Mouse (Mus musculus) intestine, embryonic 16.5 days (tissue): Measurements from ENCODE around the gene Tspan4. TPM values are rescaled to one million over a fixed set of nuclear protein-coding genes. Genes with fewer than 3 reads are reported as not detected.

Source experiments
- ATAC-seq: fragments of 200-750 bp; cut with Nextera tagmentation; 2 replicates; pipeline ENCODE4 v1.8.0; 2017; ENCODE audit warnings: moderate TSS enrichment, moderate library complexity
- H3K27ac ChIP-seq: fragments of 300-500 bp; sonication (generic); 2 replicates; pipeline ENCODE4 v1.5.1; 2014; ENCODE audit warnings: mild to moderate bottlenecking, low read length
- H3K27me3 ChIP-seq: fragments of 300-500 bp; sonication (generic); replicated peaks from 2 replicates; pipeline ENCODE4 v1.6.1; 2014; ENCODE audit warnings: low read length, control low read depth, mixed read lengths; ENCODE audit not compliant: control insufficient read depth, insufficient read depth
- H3K36me3 ChIP-seq: fragments of 300-500 bp; sonication (generic); 2 replicates; pipeline ENCODE4 v1.6.1; 2014; ENCODE audit warnings: low read length, control low read depth; ENCODE audit not compliant: control insufficient read depth, insufficient read depth
- H3K4me1 ChIP-seq: fragments of 300-500 bp; sonication (generic); 2 replicates; pipeline ENCODE4 v1.6.1; 2014; ENCODE audit warnings: low read length, control low read depth, mixed read lengths; ENCODE audit not compliant: control insufficient read depth, insufficient read depth
- H3K4me2 ChIP-seq: fragments of 300-500 bp; sonication (generic); 2 replicates; pipeline ENCODE4 v1.6.1; 2014; ENCODE audit warnings: low read depth, low read length, control low read depth
- H3K4me3 ChIP-seq: fragments of 300-500 bp; sonication (generic); 2 replicates; pipeline ENCODE4 v1.5.1; 2014; ENCODE audit warnings: mild to moderate bottlenecking, low read length
- H3K9ac ChIP-seq: fragments of 300-500 bp; sonication (generic); 2 replicates; pipeline ENCODE4 v1.6.1; 2014; ENCODE audit warnings: low read depth, low read length
- H3K9me3 ChIP-seq: fragments of 300-500 bp; sonication (generic); 2 replicates; pipeline ENCODE4 v1.6.1; 2016; ENCODE audit warnings: low read length, control low read depth; ENCODE audit not compliant: control insufficient read depth
- WGBS: fragments of 180-500 bp; shearing (Covaris S2); extraction: QIAGEN DNeasy Blood & Tissue Kit; methylation state at CpG from one replicate; pipeline ENCODE4 v1.1.7; 2014; 5-methylcytosine and 5-hydroxymethylcytosine counted together
- polyA plus RNA-seq: library from polyadenylated mRNA; unstranded; fragments of >200 nt; fragmentation: Nextera tagmentation; extraction: Ambion mirVana; gene quantifications from 2 replicates; pipeline ENCODE4 v1.2.1, GENCODE M21; 2015

The Tspan4 gene
- polyA plus RNA-seq, 1 experiment from 2014 or later: 59.2 TPM

DNA sequence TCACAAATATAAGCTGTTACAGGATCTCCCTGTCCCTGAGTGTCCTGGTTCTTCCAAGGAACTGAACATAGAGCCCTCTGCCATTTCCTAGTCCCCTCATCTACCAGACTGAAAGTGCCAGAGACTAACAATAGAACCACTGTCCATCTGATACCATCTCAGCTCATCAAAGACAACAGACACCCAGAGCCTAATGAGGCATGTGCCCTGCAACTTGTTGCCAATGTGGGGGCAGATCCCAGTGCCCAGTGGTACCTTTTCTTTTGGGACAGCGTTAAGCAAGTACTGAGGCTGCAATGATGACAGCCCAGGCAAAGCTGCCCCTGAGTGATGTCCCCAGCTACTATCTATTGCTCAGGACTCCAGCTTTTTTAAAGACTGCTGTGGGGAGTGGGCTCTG, 11.2 kb downstream of the Tspan4 start:
- Histone ChIP-seq H3K36me3 (no peaks in the 10 kb centered on the region), H3K27me3 (peaks cover 14% of the 10 kb centered on the region; the same call in 1 of the 2 replicates), H3K4me3 (no peak overlapping the region), H3K4me2 (no peak overlapping the region), H3K27ac (no peak overlapping the region), H3K4me1 (peaks cover 16% of the 10 kb centered on the region), H3K9ac (no peak overlapping the region), H3K9me3 (no peaks in the 10 kb centered on the region)
- WGBS: 100% methylated on average over 1 of the region's 1 CpGs
- no peak for ATAC-seq

DNA sequence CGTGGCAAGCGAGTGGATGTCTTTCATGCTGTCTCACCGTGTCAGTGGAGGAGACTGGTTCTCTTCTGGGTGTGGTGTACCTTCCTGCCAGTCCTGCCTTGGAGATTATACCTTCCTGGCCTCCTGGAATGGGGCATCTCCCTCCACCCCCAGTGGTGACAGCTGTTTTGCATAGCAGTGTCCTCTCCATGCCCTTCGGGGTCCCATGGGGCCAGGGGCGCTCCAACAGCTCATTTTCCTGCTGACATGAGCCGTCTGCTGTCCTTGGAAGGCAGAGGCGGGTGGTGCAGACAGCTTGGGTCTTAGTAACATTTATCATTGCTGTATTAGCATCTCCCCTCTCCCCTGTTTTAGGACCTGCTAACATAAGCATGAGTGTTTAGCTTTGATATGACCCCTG, 12.1 kb downstream of the Tspan4 start:
- no peak overlapping the region for H3K27ac ChIP-seq
- 81% methylated on average over 7 of the region's 7 CpGs for WGBS
- H3K27me3 ChIP-seq: peaks cover 8% of the 10 kb centered on the region; the same call in 1 of the 2 replicates
- no peak overlapping the region for H3K4me3 ChIP-seq
- no peak for ATAC-seq
- H3K4me1 ChIP-seq: peaks cover 7% of the 10 kb centered on the region
- H3K4me2 ChIP-seq: no peak overlapping the region
- H3K9me3 ChIP-seq: no peaks in the 10 kb centered on the region
- H3K9ac ChIP-seq: no peak overlapping the region
- H3K36me3 ChIP-seq: no peaks in the 10 kb centered on the region

- no peak overlapping the region for H3K9ac ChIP-seq
- H3K4me3 ChIP-seq: no peak overlapping the region
- 77% methylated on average over 2 of the region's 2 CpGs for WGBS
- no peak overlapping the region for H3K27ac ChIP-seq
- no peaks in the 10 kb centered on the region for H3K9me3 ChIP-seq
- H3K4me1 ChIP-seq: no peaks in the 10 kb centered on the region
- no peaks in the 10 kb centered on the region for H3K27me3 ChIP-seq
- H3K36me3 ChIP-seq: peaks cover 5% of the 10 kb centered on the region; the same call in 1 of the 2 replicates
- ATAC-seq: no peak
- no peak overlapping the region for H3K4me2 ChIP-seq
Observed at GRCm38 (mm10) chr7:141491151-141491550, 16.1 kb downstream of the Tspan4 start.

DNA sequence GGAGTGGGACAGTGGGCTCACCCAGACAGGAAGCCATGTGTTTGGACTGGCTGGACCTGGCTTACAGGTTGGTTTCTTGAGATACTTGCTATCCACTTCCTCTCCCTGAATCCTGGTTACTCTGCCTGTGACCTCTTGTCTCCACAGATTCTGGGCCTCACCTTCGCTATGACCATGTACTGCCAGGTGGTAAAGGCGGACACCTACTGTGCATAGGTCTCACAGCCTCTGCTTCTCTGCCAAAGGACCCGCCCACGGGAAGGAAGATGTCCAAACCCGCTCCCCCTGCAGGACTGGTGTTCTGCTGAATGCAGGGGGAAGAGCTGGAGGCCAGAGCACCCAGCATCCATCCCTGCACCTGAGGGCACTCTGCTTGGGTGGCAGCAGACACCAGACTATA, 17.7 kb downstream of the Tspan4 start:
- H3K4me2 ChIP-seq: no peak overlapping the region
- 87% methylated on average over 5 of the region's 5 CpGs for WGBS
- H3K27me3 ChIP-seq: no peaks in the 10 kb centered on the region
- ATAC-seq: no peak
- peaks cover 5% of the 10 kb centered on the region; the same call in 1 of the 2 replicates for H3K36me3 ChIP-seq
- H3K9ac ChIP-seq: no peak overlapping the region
- no peak overlapping the region for H3K27ac ChIP-seq
- H3K4me1 ChIP-seq: no peaks in the 10 kb centered on the region
- no peaks in the 10 kb centered on the region for H3K9me3 ChIP-seq
- no peak overlapping the region for H3K4me3 ChIP-seq

- peaks cover 5% of the 10 kb centered on the region; the same call in 1 of the 2 replicates for H3K36me3 ChIP-seq
Observed at GRCm38 (mm10) chr7:141493729-141494128, 18.7 kb downstream of the Tspan4 start.

DNA sequence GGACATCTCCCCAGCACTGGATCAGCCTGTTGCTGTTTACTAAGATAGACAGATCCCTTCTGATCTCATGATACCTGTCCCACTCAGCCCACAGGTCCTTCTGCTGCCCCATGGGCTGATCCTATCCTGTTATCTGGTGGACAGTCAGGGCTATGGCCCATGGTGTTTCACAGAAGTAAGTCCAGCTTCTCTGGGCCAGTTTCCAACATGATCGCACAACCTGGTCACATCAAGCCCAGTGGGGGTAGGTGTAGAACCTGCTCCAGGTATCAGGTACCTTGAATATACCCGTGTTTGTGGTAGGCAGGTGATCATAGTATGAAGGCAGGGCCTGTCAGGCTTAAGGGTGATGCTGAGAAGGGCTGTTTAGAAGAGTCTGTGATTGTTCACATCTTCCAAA, 20.3 kb downstream of the Tspan4 start:
- no peaks in the 10 kb centered on the region for H3K9me3 ChIP-seq
- no peak for ATAC-seq
- no peak overlapping the region for H3K27ac ChIP-seq
- H3K4me2 ChIP-seq: no peak overlapping the region
- peaks cover 5% of the 10 kb centered on the region; the same call in 1 of the 2 replicates for H3K36me3 ChIP-seq
- no peaks in the 10 kb centered on the region for H3K27me3 ChIP-seq
- no peak overlapping the region for H3K9ac ChIP-seq
- 81% methylated on average over 2 of the region's 2 CpGs for WGBS
- H3K4me1 ChIP-seq: no peaks in the 10 kb centered on the region
- no peak overlapping the region for H3K4me3 ChIP-seq

More at GRCm38 (mm10) chr7:141493729-141494128, 18.7 kb downstream of the Tspan4 start:
- no peaks in the 10 kb centered on the region for H3K4me1 ChIP-seq
- H3K27me3 ChIP-seq: no peaks in the 10 kb centered on the region
- no peak overlapping the region for H3K9ac ChIP-seq
- no peak overlapping the region for H3K4me2 ChIP-seq
- H3K4me3 ChIP-seq: no peak overlapping the region
- WGBS: 82% methylated on average over 1 of the region's 1 CpGs
- ATAC-seq: no peak
- no peaks in the 10 kb centered on the region for H3K9me3 ChIP-seq
- no peak overlapping the region for H3K27ac ChIP-seq

- no peaks in the 10 kb centered on the region for H3K9me3 ChIP-seq
- 81% methylated on average over 4 of the region's 4 CpGs for WGBS
- no peak overlapping the region for H3K4me3 ChIP-seq
- H3K27me3 ChIP-seq: no peaks in the 10 kb centered on the region
- H3K4me1 ChIP-seq: no peaks in the 10 kb centered on the region
- H3K36me3 ChIP-seq: peaks cover 5% of the 10 kb centered on the region; the same call in 1 of the 2 replicates
- H3K27ac ChIP-seq: no peak overlapping the region
- H3K4me2 ChIP-seq: no peak overlapping the region
- ATAC-seq: no peak
- H3K9ac ChIP-seq: no peak overlapping the region
Observed at GRCm38 (mm10) chr7:141495940-141496339, 20.9 kb downstream of the Tspan4 start.

GRCm38 (mm10) chr7:141497600-141497999, 22.6 kb downstream of the Tspan4 start:
- no peak for ATAC-seq
- H3K36me3 ChIP-seq: peaks cover 5% of the 10 kb centered on the region; the same call in 1 of the 2 replicates
- WGBS: 94% methylated on average over 3 of the region's 3 CpGs

GRCm38 (mm10) chr7:141501820-141502555, 26.9 kb downstream of the Tspan4 start:
- Histone ChIP-seq H3K4me1 (peaks cover 7% of the 10 kb centered on the region), H3K4me2 (no peak overlapping the region), H3K9ac (no peak overlapping the region), H3K9me3 (no peaks in the 10 kb centered on the region), H3K27me3 (no peaks in the 10 kb centered on the region), H3K27ac (no peak overlapping the region), H3K36me3 (no peaks in the 10 kb centered on the region), H3K4me3 (no peak overlapping the region)
- ATAC-seq: no peak
- 84% methylated on average over 7 of the region's 7 CpGs for WGBS

More at GRCm38 (mm10) chr7:141497600-141497999, 22.6 kb downstream of the Tspan4 start:
- Histone ChIP-seq H3K4me2 (no peak overlapping the region), H3K9me3 (no peaks in the 10 kb centered on the region), H3K27me3 (no peaks in the 10 kb centered on the region), H3K4me1 (no peaks in the 10 kb centered on the region), H3K4me3 (no peak overlapping the region), H3K27ac (no peak overlapping the region), H3K9ac (no peak overlapping the region)
